ENCODE assay signal across 22 mouse cellular contexts in genomic region chr12:33580809-33581208, GRCm38 (mm10).
DNase-seq lines count a peak whose midpoint lies in the region; ATAC-seq and TF ChIP-seq lines count a peak whose summit lies in the region.
"Had no signal": no experiment of that assay in that cellular context is flagged by ENCODE, and none has a peak within 500 bp of the region (broad histone marks: within the 10 kb centered on the region; RNA-seq: fewer than 3 reads in every experiment).

No protein-coding gene starts in this region.

- H3K4me2 ChIP-seq in forebrain, embryonic 12.5 days: no peak overlapping the region
- H3K4me2 ChIP-seq in forebrain, postnatal 0 days (ENCODE audit: low read depth): no peak overlapping the region
- no peak overlapping the region for H3K4me2 ChIP-seq in neural tube, embryonic 14.5 days (ENCODE audit: low read depth, low read length)
- no peak overlapping the region for H3K4me2 ChIP-seq in neural tube, embryonic 15.5 days
- H3K4me2 ChIP-seq in forebrain, embryonic 15.5 days (replicated peaks): no peak overlapping the region
- H3K4me2 ChIP-seq: heart, embryonic 13.5 days; hindbrain, embryonic 12.5 days; hindbrain, embryonic 15.5 days had no signal

- ATAC-seq in forebrain, embryonic 12.5 days (ENCODE audit: low FRiP score): peak; percentile 51; the same call in 1 of the 2 replicates
- no peak for ATAC-seq in forebrain, postnatal 0 days
- peak; percentile 51; the same call in 1 of the 2 replicates for ATAC-seq in neural tube, embryonic 14.5 days (ENCODE audit: low read depth)
- ATAC-seq in neural tube, embryonic 15.5 days (ENCODE audit: low FRiP score): no peak
- peak; percentile 43; the same call in 1 of the 2 replicates for ATAC-seq in forebrain, embryonic 15.5 days (replicated peaks)
- ATAC-seq: intestine, postnatal 0 days had no signal

- no peak for TF ChIP-seq CTCF in forebrain, postnatal 0 days (IDR thresholded peaks at IDR 0.05; ENCODE audit: low read depth)
- TF ChIP-seq CTCF in brain, embryonic 14.5 days (IDR thresholded peaks at IDR 0.05; ENCODE audit: borderline replicate concordance, extremely low read depth, insufficient read depth, insufficient read length): no peak

- H3K4me1 ChIP-seq in forebrain, embryonic 12.5 days: no peaks in the 10 kb centered on the region
- H3K4me1 ChIP-seq in forebrain, postnatal 0 days (ENCODE audit: insufficient read depth): no peaks in the 10 kb centered on the region
- H3K4me1 ChIP-seq in neural tube, embryonic 14.5 days (ENCODE audit: control insufficient read depth, insufficient read depth, low read length): no peaks in the 10 kb centered on the region
- H3K4me1 ChIP-seq in neural tube, embryonic 15.5 days: no peaks in the 10 kb centered on the region
- H3K4me1 ChIP-seq in forebrain, embryonic 15.5 days: peaks cover 8% of the 10 kb centered on the region; the same call in 1 of the 2 replicates
- H3K4me1 ChIP-seq: heart, embryonic 10.5 days; heart, embryonic 13.5 days; hindbrain, embryonic 12.5 days; hindbrain, embryonic 15.5 days had no signal

- no peaks in the 10 kb centered on the region for H3K36me3 ChIP-seq in forebrain, embryonic 12.5 days (replicated peaks)
- no peaks in the 10 kb centered on the region for H3K36me3 ChIP-seq in forebrain, postnatal 0 days (ENCODE audit: insufficient read depth)
- no peaks in the 10 kb centered on the region for H3K36me3 ChIP-seq in neural tube, embryonic 14.5 days (ENCODE audit: control insufficient read depth, insufficient read depth, low read length)
- H3K36me3 ChIP-seq in neural tube, embryonic 15.5 days: no peaks in the 10 kb centered on the region
- H3K36me3 ChIP-seq in forebrain, embryonic 15.5 days: no peaks in the 10 kb centered on the region
- H3K36me3 ChIP-seq: heart, embryonic 10.5 days; heart, embryonic 13.5 days; hindbrain, embryonic 12.5 days; hindbrain, embryonic 15.5 days had no signal

- no peak for TF ChIP-seq POLR2A in brain, embryonic 14.5 days (IDR thresholded peaks at IDR 0.05; ENCODE audit: borderline replicate concordance, extremely low read depth, insufficient read depth, insufficient read length, poor library complexity, severe bottlenecking)

- no peak for DNase-seq in forebrain, postnatal 0 days
- peak; percentile 60 for DNase-seq in brain, embryonic 14.5 days (ENCODE audit: low read depth)
- no peak for DNase-seq in cerebellum, adult 8-10 months
- no peak for DNase-seq in kidney, adult 9 months
- DNase-seq: adrenal gland, adult 2 months; adrenal gland, postnatal 14 days; B cell, adult 2 months; cerebellum, adult 11-12 months; cerebellum, adult 9-10 months; cerebellum, postnatal 14 days; gastrocnemius, postnatal 25 days; heart, adult 2 months; heart, postnatal 14 days had no signal

- no peak overlapping the region for H3K4me3 ChIP-seq in forebrain, embryonic 12.5 days (replicated peaks)
- H3K4me3 ChIP-seq in forebrain, postnatal 0 days (ENCODE audit: low read depth, low read length): no peak overlapping the region
- no peak overlapping the region for H3K4me3 ChIP-seq in neural tube, embryonic 14.5 days (ENCODE audit: low read depth, low read length)
- no peak overlapping the region for H3K4me3 ChIP-seq in neural tube, embryonic 15.5 days (replicated peaks)
- H3K4me3 ChIP-seq in forebrain, embryonic 15.5 days: no peak overlapping the region
- H3K4me3 ChIP-seq: heart, adult 2 months; heart, embryonic 10.5 days; heart, embryonic 13.5 days; hindbrain, embryonic 12.5 days; hindbrain, embryonic 15.5 days had no signal

- H3K9me3 ChIP-seq in forebrain, embryonic 12.5 days: no peaks in the 10 kb centered on the region
- H3K9me3 ChIP-seq in forebrain, postnatal 0 days (ENCODE audit: low read length): no peaks in the 10 kb centered on the region
- no peaks in the 10 kb centered on the region for H3K9me3 ChIP-seq in neural tube, embryonic 14.5 days (ENCODE audit: control insufficient read depth, low read length)
- H3K9me3 ChIP-seq in neural tube, embryonic 15.5 days (replicated peaks): no peaks in the 10 kb centered on the region
- H3K9me3 ChIP-seq in forebrain, embryonic 15.5 days: no peaks in the 10 kb centered on the region
- H3K9me3 ChIP-seq: heart, embryonic 10.5 days; heart, embryonic 13.5 days; hindbrain, embryonic 12.5 days; hindbrain, embryonic 15.5 days had no signal

- no peak overlapping the region for H3K27ac ChIP-seq in forebrain, embryonic 12.5 days
- no peak overlapping the region for H3K27ac ChIP-seq in forebrain, postnatal 0 days (ENCODE audit: low read depth, low read length)
- H3K27ac ChIP-seq in neural tube, embryonic 14.5 days (ENCODE audit: low read depth, low read length): no peak overlapping the region
- no peak overlapping the region for H3K27ac ChIP-seq in neural tube, embryonic 15.5 days (replicated peaks)
- no peak overlapping the region for H3K27ac ChIP-seq in forebrain, embryonic 15.5 days (replicated peaks)
- H3K27ac ChIP-seq: heart, adult 2 months; heart, embryonic 10.5 days; heart, embryonic 13.5 days; hindbrain, embryonic 12.5 days; hindbrain, embryonic 15.5 days had no signal

- WGBS in forebrain, embryonic 12.5 days: 58% methylated on average over 2 of the region's 2 CpGs
- WGBS in forebrain, postnatal 0 days: 22% methylated on average over 2 of the region's 2 CpGs
- 71% methylated on average over 2 of the region's 2 CpGs for WGBS in neural tube, embryonic 14.5 days
- WGBS in neural tube, embryonic 15.5 days: 78% methylated on average over 2 of the region's 2 CpGs
- 17% methylated on average over 2 of the region's 2 CpGs for WGBS in forebrain, embryonic 15.5 days

- H3K9ac ChIP-seq in forebrain, embryonic 12.5 days: no peak overlapping the region
- H3K9ac ChIP-seq in forebrain, postnatal 0 days: no peak overlapping the region
- no peak overlapping the region for H3K9ac ChIP-seq in neural tube, embryonic 14.5 days (replicated peaks; ENCODE audit: low read depth, low read length)
- H3K9ac ChIP-seq in neural tube, embryonic 15.5 days (replicated peaks): no peak overlapping the region
- no peak overlapping the region for H3K9ac ChIP-seq in forebrain, embryonic 15.5 days (replicated peaks)
- H3K9ac ChIP-seq: heart, embryonic 13.5 days; hindbrain, embryonic 12.5 days; hindbrain, embryonic 15.5 days had no signal

- no peaks in the 10 kb centered on the region for H3K27me3 ChIP-seq in forebrain, embryonic 12.5 days
- H3K27me3 ChIP-seq in forebrain, postnatal 0 days (ENCODE audit: insufficient read depth, low read length): no peaks in the 10 kb centered on the region
- no peaks in the 10 kb centered on the region for H3K27me3 ChIP-seq in neural tube, embryonic 14.5 days (ENCODE audit: control insufficient read depth, insufficient read depth, low read length)
- H3K27me3 ChIP-seq in neural tube, embryonic 15.5 days (replicated peaks): no peaks in the 10 kb centered on the region
- H3K27me3 ChIP-seq in forebrain, embryonic 15.5 days: no peaks in the 10 kb centered on the region
- H3K27me3 ChIP-seq: heart, embryonic 13.5 days; hindbrain, embryonic 12.5 days; hindbrain, embryonic 15.5 days had no signal

Comparison
In these comparisons a context has a peak if more than half of its experiments do, and no peak if none do; other contexts are left out.
1. ATAC-seq: peak in forebrain, embryonic 12.5 days (single experiment), neural tube, embryonic 14.5 days (single experiment) and forebrain, embryonic 15.5 days (single experiment); none in forebrain, postnatal 0 days (single experiment) and neural tube, embryonic 15.5 days (single experiment).